Mouse (Mus musculus) kidney, adult 2 months (tissue): ENCODE data around the gene Cdc7.

Experiments
- CTCF ChIP-seq: fragments of 200-500 bp; conservative IDR thresholded peaks from 2 replicates; pipeline ENCODE4 v1.5.1; 2011; ENCODE audit warnings: low read depth, mild to moderate bottlenecking, control low read depth, low read length, moderate library complexity, mixed read lengths; ENCODE audit not compliant: insufficient read depth, insufficient read length
- POLR2A ChIP-seq: fragments of 200-500 bp; IDR thresholded peaks from one replicate; pipeline ENCODE4 v1.6.1; 2011; ENCODE audit warnings: low read depth, low read length, control low read depth

DNA sequence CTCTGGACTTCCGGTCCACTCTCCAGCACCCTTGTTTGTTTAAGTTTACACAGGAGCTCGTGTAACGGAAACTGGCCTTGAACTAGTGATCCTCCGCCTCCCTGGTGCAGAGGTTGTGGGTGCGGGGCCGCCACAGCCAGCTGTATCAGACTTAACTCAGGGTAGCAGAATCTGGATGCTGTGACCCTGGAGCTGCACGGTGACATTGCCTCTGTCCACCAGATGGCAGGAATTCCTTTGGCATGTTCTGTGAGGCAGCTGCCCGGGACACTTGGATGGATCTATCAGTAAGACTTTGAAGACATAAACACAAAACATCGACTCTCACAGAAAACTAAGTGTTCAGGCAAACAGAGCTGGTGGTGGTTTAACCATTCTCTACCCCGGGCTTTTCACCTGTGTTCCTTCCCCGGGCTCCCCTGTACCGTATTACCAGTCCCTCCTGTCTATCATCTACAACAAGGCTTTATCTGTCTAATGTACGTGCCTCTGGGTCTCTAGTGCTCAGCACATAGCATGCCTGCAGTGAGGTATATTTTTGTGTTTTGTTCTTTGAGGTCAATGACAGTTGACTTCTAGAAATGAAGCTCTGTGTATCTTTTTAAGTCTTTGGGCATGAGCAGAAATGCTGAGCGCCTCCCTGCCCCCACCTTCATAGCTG, 26.6 kb downstream of the Cdc7 start:
- TF ChIP-seq CTCF (peak; percentile 90), POLR2A (no peak)
